Mouse (Mus musculus) heart, adult 10 weeks (tissue): ENCODE measurements around the gene Dhrs11. TPM values are rescaled to one million over a fixed set of nuclear protein-coding genes. Genes with fewer than 3 reads are reported as not detected.

ENCODE experiments used
- polyA plus RNA-seq: library from polyadenylated mRNA; stranded (reverse); fragments of 350-450 nt; fragmentation: Illumina TruSeq; extraction: RNeasy Lipid Tissue Mini Kit (QIAGEN cat#74804); gene quantifications from one replicate; pipeline ENCODE4 v1.2.3, GENCODE M21; 2014; ENCODE audit warnings: low read depth, low replicate concordance

Dhrs11 gene
- polyA plus RNA-seq, result 129 TPM

GRCm38 (mm10) chr11:84828516-84829399, at the start of gene Dhrs11:
Dhrs11 (minus strand) TSS chr11:84828994.

GRCm38 (mm10) chr11:84870337-84871043, 41.7 kb upstream of the Dhrs11 start, which contains the start of gene Ggnbp2:
Ggnbp2 (minus strand) TSS chr11:84870817.

GRCm38 (mm10) chr11:84818961-84819692, 9.7 kb downstream of the Dhrs11 start, which contains the start of gene Mrm1:
Mrm1 (minus strand) TSS chr11:84819515.

Other genes starting within 250 kb of the Dhrs11 start
- gene Mrm1, start 9.5 kb downstream of the Dhrs11 start, polyA plus RNA-seq, result 20.8 TPM
- gene Ggnbp2, start 41.8 kb upstream of the Dhrs11 start, polyA plus RNA-seq, result 61.8 TPM
- gene Myo19, start 51.2 kb upstream of the Dhrs11 start, polyA plus RNA-seq, result 6.7 TPM
- 5.6 TPM for gene Pigw, start 51.3 kb upstream of the Dhrs11 start, polyA plus RNA-seq
- gene Znhit3, start 87.4 kb upstream of the Dhrs11 start, polyA plus RNA-seq, result 16.9 TPM
- 31.5 TPM for gene Car4, start 128.8 kb upstream of the Dhrs11 start, polyA plus RNA-seq